Mouse (Mus musculus) right cerebral cortex, postnatal 10 days (tissue): ENCODE data around the gene Riiad1.

Source experiments
- DNase-seq, 2 experiments: peaks; one replicate each; pipeline ENCODE4 v3.0.0; 2021; ENCODE audit warnings: low spot score in 2 of 2

Riiad1 gene

GRCm38 (mm10) chr3:94463926-94464578 is 16.1 kb downstream of the Riiad1 start:
- DNase-seq: peak; percentile 60 to 76

- no peak for DNase-seq
Observed at GRCm38 (mm10) chr3:94459834-94460233, 20.3 kb downstream of the Riiad1 start.

GRCm38 (mm10) chr3:94457055-94457454 is 23.1 kb downstream of the Riiad1 start:
- DNase-seq: no peak

- DNase-seq: peak; percentile 92 to 93
Observed at GRCm38 (mm10) chr3:94456529-94457000, 23.6 kb downstream of the Riiad1 start.

GRCm38 (mm10) chr3:94449377-94449776 is 30.8 kb downstream of the Riiad1 start:
- no peak for DNase-seq

- DNase-seq: no peak
Observed at GRCm38 (mm10) chr3:94443597-94443964, 36.6 kb downstream of the Riiad1 start, which contains the start of gene Oaz3. Gene Oaz3 (minus strand): TSS chr3:94443915.

GRCm38 (mm10) chr3:94442951-94443596 is 37.1 kb downstream of the Riiad1 start, which contains the start of gene Mrpl9:
Gene Mrpl9 (plus strand): TSS chr3:94443318.
- peak; percentile 96 to 97 for DNase-seq

GRCm38 (mm10) chr3:94441182-94441581 is 39.0 kb downstream of the Riiad1 start:
- no peak for DNase-seq

GRCm38 (mm10) chr3:94436420-94436819 is 43.7 kb downstream of the Riiad1 start:
- DNase-seq: no peak

GRCm38 (mm10) chr3:94434305-94434704 is 45.8 kb downstream of the Riiad1 start:
- no peak for DNase-seq

- no peak for DNase-seq
Observed at GRCm38 (mm10) chr3:94430980-94431379, 49.2 kb downstream of the Riiad1 start.
